Mouse (Mus musculus): ENCODE results near the gene Zc3h7b. TPM values are rescaled to one million over a fixed set of nuclear protein-coding genes. Genes with fewer than 3 reads are reported as not detected.

The Zc3h7b gene
- polyA plus RNA-seq, 1 experiment, result 18.8 TPM

DNA sequence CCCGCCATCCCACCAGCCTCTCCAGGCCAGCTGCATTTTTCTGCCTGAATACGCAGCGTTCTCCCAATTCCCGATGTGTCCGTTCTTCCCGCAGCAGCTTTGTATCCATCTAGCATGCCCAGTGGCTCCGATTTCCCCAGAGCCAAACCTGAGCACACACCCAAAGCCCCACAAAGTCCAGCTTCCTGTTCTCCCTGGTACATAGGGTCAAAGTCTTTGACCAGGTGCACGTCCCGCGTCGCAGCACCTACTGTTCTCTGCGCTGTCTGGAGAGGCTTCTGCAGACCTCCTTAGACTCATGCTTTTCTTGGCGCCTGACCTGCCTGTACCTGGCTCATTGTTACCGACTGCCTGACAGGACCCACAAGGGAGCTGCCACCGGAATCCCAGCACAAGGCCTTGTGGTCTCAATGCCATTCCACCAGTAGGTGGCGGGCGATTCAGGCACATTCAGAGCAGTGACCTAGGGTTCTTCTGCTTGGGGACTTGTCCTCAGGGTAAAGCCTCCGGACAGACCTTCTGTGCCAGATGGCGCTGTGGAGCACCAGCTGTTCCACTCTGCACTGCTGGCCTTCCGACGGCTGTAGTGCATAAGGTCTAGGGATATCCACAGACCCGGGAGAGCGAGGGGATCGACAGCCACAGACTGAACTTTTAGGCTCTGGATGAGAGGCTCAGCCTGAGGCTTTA lies 86.4 kb downstream of the Zc3h7b start:
- TF ChIP-seq CTCF (IDR thresholded peaks at IDR 0.05; ENCODE audit: extremely low read depth, insufficient read depth, insufficient read length, insufficient replicate concordance) (peak; percentile 93), POLR2A (IDR thresholded peaks at IDR 0.05; ENCODE audit: low read depth, low read length) (no peak)
- H3K27ac ChIP-seq (ENCODE audit: insufficient read depth, low read length), result no peak overlapping the region
- no peak overlapping the region for H3K4me3 ChIP-seq (ENCODE audit: extremely low read depth, insufficient read depth, insufficient read length)
- no peaks in the 10 kb centered on the region for H3K27me3 ChIP-seq (ENCODE audit: control insufficient read depth, insufficient read depth, low read length)
- H3K36me3 ChIP-seq (ENCODE audit: control insufficient read depth, insufficient read depth, low read length), result 0 out of 2 replicates have a peak, but pooled peaks cover 1% of the 10 kb centered on the region
- 25% methylated on average over 24 of the region's 24 CpGs for WGBS
- H3K4me1 ChIP-seq (ENCODE audit: control insufficient read depth, insufficient read depth, insufficient read length), result peaks cover 5% of the 10 kb centered on the region
- peak; percentile 88 to 93 for DNase-seq (ENCODE audit: low read depth in 1 of 2, low spot score in 2 of 2)

DNA sequence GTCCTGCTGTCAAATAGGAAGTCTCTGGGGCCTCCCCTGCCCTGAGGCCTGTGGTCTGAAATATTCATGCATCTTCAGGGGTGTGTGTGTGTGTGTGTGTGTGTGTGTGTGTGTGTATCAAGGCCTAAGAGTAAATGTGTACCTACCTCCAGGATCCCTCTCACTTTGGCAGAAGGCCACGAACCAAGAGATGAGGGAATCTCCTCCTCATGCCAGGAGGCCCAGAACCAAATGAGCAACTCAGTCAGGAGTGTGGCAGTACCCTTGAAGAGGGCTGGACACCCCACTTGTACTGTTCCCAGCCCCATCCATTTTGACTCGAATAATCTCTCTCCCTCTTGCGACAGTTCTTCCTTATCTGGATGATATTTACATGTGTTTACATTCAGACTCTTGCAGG lies 87.4 kb downstream of the Zc3h7b start:
- WGBS, result 43% methylated on average over 3 of the region's 3 CpGs
- TF ChIP-seq POLR2A (IDR thresholded peaks at IDR 0.05; ENCODE audit: low read depth, low read length) (no peak), CTCF (IDR thresholded peaks at IDR 0.05; ENCODE audit: extremely low read depth, insufficient read depth, insufficient read length, insufficient replicate concordance) (no peak)
- no peaks in the 10 kb centered on the region for H3K27me3 ChIP-seq (ENCODE audit: control insufficient read depth, insufficient read depth, low read length)
- peaks cover 6% of the 10 kb centered on the region for H3K4me1 ChIP-seq (ENCODE audit: control insufficient read depth, insufficient read depth, insufficient read length)
- no peak overlapping the region for H3K27ac ChIP-seq (ENCODE audit: insufficient read depth, low read length)
- H3K36me3 ChIP-seq (ENCODE audit: control insufficient read depth, insufficient read depth, low read length), result 0 out of 2 replicates have a peak, but pooled peaks cover 1% of the 10 kb centered on the region
- no peak for DNase-seq (ENCODE audit: low read depth in 1 of 2, low spot score in 2 of 2)
- no peak overlapping the region for H3K4me3 ChIP-seq (ENCODE audit: extremely low read depth, insufficient read depth, insufficient read length)

GRCm38 (mm10) chr15:81833481-81833880 lies 88.6 kb downstream of the Zc3h7b start:
- no peak for TF ChIP-seq CTCF (IDR thresholded peaks at IDR 0.05; ENCODE audit: extremely low read depth, insufficient read depth, insufficient read length, insufficient replicate concordance)
- no peak for TF ChIP-seq POLR2A (IDR thresholded peaks at IDR 0.05; ENCODE audit: low read depth, low read length)
- 0 out of 2 replicates have a peak, but pooled peaks cover 1% of the 10 kb centered on the region for H3K36me3 ChIP-seq (ENCODE audit: control insufficient read depth, insufficient read depth, low read length)
- 90% methylated on average over 4 of the region's 4 CpGs for WGBS
- H3K27me3 ChIP-seq (ENCODE audit: control insufficient read depth, insufficient read depth, low read length), result no peaks in the 10 kb centered on the region
- H3K27ac ChIP-seq (ENCODE audit: insufficient read depth, low read length), result no peak overlapping the region
- H3K4me3 ChIP-seq (ENCODE audit: extremely low read depth, insufficient read depth, insufficient read length), result no peak overlapping the region
- peaks cover 6% of the 10 kb centered on the region for H3K4me1 ChIP-seq (ENCODE audit: control insufficient read depth, insufficient read depth, insufficient read length)
- no peak for DNase-seq (ENCODE audit: low read depth in 1 of 2, low spot score in 2 of 2)

DNA sequence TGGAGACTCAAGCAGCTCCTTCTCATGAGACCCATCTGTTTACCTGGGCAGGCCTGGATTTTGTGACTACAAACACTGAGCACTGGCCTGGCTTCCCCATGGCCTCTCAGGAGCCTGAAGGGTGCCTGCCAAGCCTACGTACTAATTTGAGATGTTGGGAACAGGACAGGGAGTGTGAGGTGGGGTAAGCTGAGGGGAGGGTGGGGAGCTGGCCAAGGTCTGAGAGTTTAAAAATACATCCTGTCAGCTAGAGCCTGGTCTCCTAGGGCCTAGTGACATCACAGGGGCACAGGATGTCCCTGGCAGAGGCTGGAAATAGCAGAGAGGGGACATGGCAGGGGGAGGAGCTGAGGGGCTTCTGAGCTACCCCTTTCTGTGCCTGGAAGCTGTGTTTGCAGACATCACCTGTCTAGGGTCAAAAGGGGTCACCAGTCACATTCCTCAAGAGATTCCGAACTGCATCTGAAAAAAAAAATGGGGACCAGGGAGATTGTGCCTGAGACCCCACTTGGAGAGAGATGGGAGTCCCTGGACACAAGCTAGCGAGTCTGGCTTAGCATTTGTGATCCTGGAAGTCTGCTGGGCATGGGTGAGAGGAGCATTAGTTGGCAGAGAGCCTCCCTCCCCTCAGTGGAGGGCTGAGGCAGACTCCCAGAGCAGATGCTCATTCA lies 89.4 kb downstream of the Zc3h7b start:
- peaks cover 6% of the 10 kb centered on the region for H3K4me1 ChIP-seq (ENCODE audit: control insufficient read depth, insufficient read depth, insufficient read length)
- WGBS, result 91% methylated on average over 3 of the region's 3 CpGs
- TF ChIP-seq POLR2A (IDR thresholded peaks at IDR 0.05; ENCODE audit: low read depth, low read length) (no peak), CTCF (IDR thresholded peaks at IDR 0.05; ENCODE audit: extremely low read depth, insufficient read depth, insufficient read length, insufficient replicate concordance) (no peak)
- H3K27ac ChIP-seq (ENCODE audit: insufficient read depth, low read length), result no peak overlapping the region
- no peaks in the 10 kb centered on the region for H3K36me3 ChIP-seq (ENCODE audit: control insufficient read depth, insufficient read depth, low read length)
- no peaks in the 10 kb centered on the region for H3K27me3 ChIP-seq (ENCODE audit: control insufficient read depth, insufficient read depth, low read length)
- no peak for DNase-seq (ENCODE audit: low read depth in 1 of 2, low spot score in 2 of 2)
- no peak overlapping the region for H3K4me3 ChIP-seq (ENCODE audit: extremely low read depth, insufficient read depth, insufficient read length)

DNA sequence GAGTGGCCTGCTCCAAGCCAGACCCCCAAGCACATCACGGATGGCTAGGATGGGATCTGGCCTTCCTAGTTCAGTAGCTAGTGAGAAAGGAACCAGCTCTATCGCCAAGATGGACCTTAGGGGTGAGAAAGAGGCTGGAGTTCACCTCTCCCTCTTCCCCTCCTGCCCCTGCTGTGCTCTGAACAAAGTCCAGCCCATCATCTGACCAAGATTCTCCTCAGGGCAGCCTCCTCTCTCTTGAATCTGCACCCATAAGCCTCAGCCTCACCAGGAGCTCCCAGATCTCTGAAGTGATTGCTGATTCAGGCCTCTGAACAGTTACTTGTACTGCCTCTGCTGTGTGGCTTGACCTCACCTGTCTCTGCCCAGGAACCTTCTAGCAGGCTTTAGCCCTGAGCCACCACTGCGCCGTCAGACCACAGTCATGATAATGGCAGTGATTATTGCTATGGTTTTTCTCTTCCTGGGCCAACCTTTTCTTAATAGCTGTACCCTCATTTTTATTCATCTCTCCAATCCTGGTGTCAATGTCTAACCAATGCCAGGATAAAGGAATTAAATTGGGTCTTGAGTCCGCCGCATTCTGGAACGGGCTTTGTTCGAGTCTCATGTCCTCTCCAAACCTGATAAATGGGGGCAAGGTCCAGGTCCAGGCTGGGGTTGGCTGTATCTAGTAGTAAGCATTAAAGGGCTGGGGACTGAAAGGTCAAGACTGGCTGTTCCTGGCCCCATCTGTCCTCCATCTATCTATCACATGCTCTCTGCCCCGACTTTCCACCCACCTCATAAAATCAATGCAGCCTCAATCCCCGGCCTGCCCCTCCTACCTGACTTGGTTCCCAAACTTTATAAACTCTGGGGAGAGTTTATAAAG lies 90.4 kb downstream of the Zc3h7b start:
- 85% methylated on average over 10 of the region's 10 CpGs for WGBS
- no peak for DNase-seq (ENCODE audit: low read depth in 1 of 2, low spot score in 2 of 2)

GRCm38 (mm10) chr15:81836124-81836821 lies 91.4 kb downstream of the Zc3h7b start:
- Histone ChIP-seq H3K27me3 (ENCODE audit: control insufficient read depth, insufficient read depth, low read length) (no peaks in the 10 kb centered on the region), H3K36me3 (ENCODE audit: control insufficient read depth, insufficient read depth, low read length) (no peaks in the 10 kb centered on the region), H3K27ac (ENCODE audit: insufficient read depth, low read length) (peak overlapping the region; percentile 51; the same call in 1 of the 2 replicates), H3K4me3 (ENCODE audit: extremely low read depth, insufficient read depth, insufficient read length) (peak overlapping the region; percentile 52), H3K4me1 (ENCODE audit: control insufficient read depth, insufficient read depth, insufficient read length) (peaks cover 6% of the 10 kb centered on the region)
- TF ChIP-seq CTCF (IDR thresholded peaks at IDR 0.05; ENCODE audit: extremely low read depth, insufficient read depth, insufficient read length, insufficient replicate concordance) (no peak), POLR2A (IDR thresholded peaks at IDR 0.05; ENCODE audit: low read depth, low read length) (no peak; the same call in 1 of the 2 replicates)
- DNase-seq (ENCODE audit: low read depth in 1 of 2, low spot score in 2 of 2), result no peak
- 5% methylated on average over 33 of the region's 33 CpGs for WGBS

More for the DNA sequence above, 90.4 kb downstream of the Zc3h7b start:
- Histone ChIP-seq H3K27me3 (ENCODE audit: control insufficient read depth, insufficient read depth, low read length) (no peaks in the 10 kb centered on the region), H3K36me3 (ENCODE audit: control insufficient read depth, insufficient read depth, low read length) (no peaks in the 10 kb centered on the region), H3K4me1 (ENCODE audit: control insufficient read depth, insufficient read depth, insufficient read length) (peaks cover 6% of the 10 kb centered on the region), H3K4me3 (ENCODE audit: extremely low read depth, insufficient read depth, insufficient read length) (no peak overlapping the region), H3K27ac (ENCODE audit: insufficient read depth, low read length) (no peak overlapping the region)
- TF ChIP-seq CTCF (IDR thresholded peaks at IDR 0.05; ENCODE audit: extremely low read depth, insufficient read depth, insufficient read length, insufficient replicate concordance), result no peak
- TF ChIP-seq POLR2A (IDR thresholded peaks at IDR 0.05; ENCODE audit: low read depth, low read length), result no peak

All from spleen, adult 2 months (tissue).